Mouse (Mus musculus) hindbrain, embryonic 12.5 days (tissue): ENCODE data around the gene Adamts2. TPM values are rescaled to one million over a fixed set of nuclear protein-coding genes. Genes with fewer than 3 reads are reported as not detected.

Experiments used
- ATAC-seq: fragments of 200-750 bp; cut with Nextera tagmentation; 2 replicates; pipeline ENCODE4 v1.8.0; 2017; ENCODE audit warnings: moderate TSS enrichment; ENCODE audit not compliant: low FRiP score
- H3K27ac ChIP-seq: fragments of 300-500 bp; sonication (generic); 2 replicates; pipeline ENCODE4 v1.5.1; 2016; ENCODE audit warnings: mild to moderate bottlenecking
- H3K27me3 ChIP-seq: fragments of 300-500 bp; sonication (generic); 2 replicates; pipeline ENCODE4 v1.6.1; 2016; ENCODE audit warnings: mild to moderate bottlenecking
- H3K36me3 ChIP-seq: fragments of 300-500 bp; sonication (generic); 2 replicates; pipeline ENCODE4 v1.6.1; 2016; ENCODE audit warnings: mild to moderate bottlenecking
- H3K4me1 ChIP-seq: fragments of 300-500 bp; sonication (generic); 2 replicates; pipeline ENCODE4 v1.6.1; 2016
- H3K4me2 ChIP-seq: fragments of 300-500 bp; sonication (generic); replicated peaks from 2 replicates; pipeline ENCODE4 v1.6.1; 2016; ENCODE audit warnings: mild to moderate bottlenecking
- H3K4me3 ChIP-seq: fragments of 300-500 bp; sonication (generic); 2 replicates; pipeline ENCODE4 v1.5.1; 2016; ENCODE audit warnings: mild to moderate bottlenecking
- H3K9ac ChIP-seq: fragments of 300-500 bp; sonication (generic); 2 replicates; pipeline ENCODE4 v1.6.1; 2016; ENCODE audit warnings: mild to moderate bottlenecking, moderate library complexity
- H3K9me3 ChIP-seq: fragments of 300-500 bp; sonication (generic); replicated peaks from 2 replicates; pipeline ENCODE4 v1.6.1; 2016; ENCODE audit warnings: mild to moderate bottlenecking
- WGBS: fragments of 180-500 bp; shearing (Covaris S2); methylation state at CpG from one replicate; pipeline ENCODE4 v1.1.7; 2016; 5-methylcytosine and 5-hydroxymethylcytosine counted together
- polyA plus RNA-seq: library from polyadenylated mRNA; unstranded; fragments of >200 nt; fragmentation: Nextera tagmentation; extraction: Ambion mirVana; gene quantifications from 2 replicates; pipeline ENCODE4 v1.2.1, GENCODE M21; 2016

Adamts2 gene
- polyA plus RNA-seq, 1 experiment from 2014 or later: 7.1 TPM

DNA sequence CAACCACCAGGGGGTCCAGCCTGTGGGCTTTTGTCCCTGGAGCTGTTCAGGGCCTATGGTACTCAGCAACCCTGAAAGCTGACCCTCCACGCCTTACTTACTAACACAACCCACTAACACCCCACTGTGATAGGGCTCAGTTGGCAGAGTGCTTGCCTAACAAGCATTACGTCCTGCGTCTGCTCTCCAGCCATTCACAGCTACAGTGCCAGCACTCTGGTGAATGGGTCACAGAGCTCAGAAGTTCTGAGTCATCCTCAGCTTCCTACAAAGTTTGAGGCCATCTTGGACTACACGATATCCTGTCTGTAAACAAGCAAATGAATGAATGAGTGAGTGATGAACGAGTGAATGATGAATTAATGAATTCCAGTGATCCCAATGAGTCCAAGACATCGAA is 118.5 kb downstream of the Adamts2 start:
- ATAC-seq: no peak
- Histone ChIP-seq H3K27me3 (0 out of 2 replicates have a peak, but pooled peaks cover 3% of the 10 kb centered on the region), H3K4me3 (no peak overlapping the region), H3K9me3 (no peaks in the 10 kb centered on the region), H3K27ac (no peak overlapping the region), H3K36me3 (no peaks in the 10 kb centered on the region), H3K9ac (no peak overlapping the region), H3K4me1 (peaks cover 29% of the 10 kb centered on the region), H3K4me2 (no peak overlapping the region)
- 67% methylated on average over 6 of the region's 6 CpGs for whole genome bisulfite sequencing

DNA sequence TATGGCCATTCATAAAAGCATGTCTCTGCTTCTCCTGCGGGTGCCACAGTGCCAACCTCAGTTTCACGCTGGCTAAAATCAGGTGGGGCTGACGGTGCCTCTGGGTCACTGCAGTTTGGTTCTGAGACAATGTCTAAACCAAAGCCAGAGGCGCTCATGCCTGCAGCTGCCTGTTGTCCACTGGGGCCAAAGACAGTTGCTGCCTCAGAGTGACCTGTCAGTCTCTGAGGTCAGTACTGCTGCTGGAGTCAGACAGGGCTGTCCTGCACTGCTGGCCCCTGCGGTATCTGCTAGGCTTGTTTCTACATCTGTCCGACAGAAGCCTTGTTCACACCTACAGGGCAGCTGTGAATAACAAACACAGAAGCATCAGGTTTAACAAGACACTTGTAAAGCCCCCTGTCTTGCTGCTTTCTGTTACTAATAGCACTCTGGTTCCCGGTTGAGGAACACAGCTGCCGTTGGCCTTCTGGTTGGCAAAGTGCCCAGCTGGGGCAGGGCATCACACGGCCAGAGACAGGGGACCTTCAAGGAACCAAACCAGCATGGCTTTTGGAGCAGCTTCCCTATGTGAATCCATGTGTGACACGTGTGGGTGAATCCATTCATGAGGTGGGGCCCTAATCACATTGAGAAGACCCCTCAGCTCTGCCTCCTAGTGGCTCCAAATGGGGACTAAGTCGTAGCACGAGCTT is 119.1 kb downstream of the Adamts2 start:
- 49% methylated on average over 12 of the region's 12 CpGs for WGBS
- H3K9ac ChIP-seq: no peak overlapping the region
- no peak overlapping the region for H3K4me3 ChIP-seq
- H3K36me3 ChIP-seq: no peaks in the 10 kb centered on the region
- no peak overlapping the region for H3K27ac ChIP-seq
- H3K27me3 ChIP-seq: 0 out of 2 replicates have a peak, but pooled peaks cover 3% of the 10 kb centered on the region
- ATAC-seq: no peak
- H3K4me2 ChIP-seq: no peak overlapping the region
- H3K9me3 ChIP-seq: no peaks in the 10 kb centered on the region
- peaks cover 28% of the 10 kb centered on the region for H3K4me1 ChIP-seq

DNA sequence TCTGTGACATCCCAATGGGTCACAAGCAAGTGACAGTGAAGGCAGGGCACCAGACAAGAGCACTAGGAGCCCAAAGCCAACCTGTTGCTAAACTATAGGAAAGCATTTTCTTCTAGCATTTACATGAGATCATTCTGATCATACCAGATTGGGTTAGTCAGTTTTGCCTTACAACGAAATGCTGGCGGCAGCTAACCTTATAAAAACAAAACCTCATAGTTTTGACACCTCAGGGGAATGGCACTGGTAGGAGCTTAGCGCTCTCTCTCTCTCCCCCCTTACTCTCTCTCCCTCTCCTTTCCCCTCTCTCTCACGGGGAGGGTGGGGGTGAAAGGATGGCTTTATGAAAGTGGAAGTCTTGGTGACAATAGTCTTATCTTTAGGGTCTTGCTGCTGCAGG is 123.7 kb downstream of the Adamts2 start:
- 71% methylated on average over 4 of the region's 4 CpGs for WGBS
- H3K9me3 ChIP-seq: no peaks in the 10 kb centered on the region
- ATAC-seq: no peak
- no peak overlapping the region for H3K4me2 ChIP-seq
- no peak overlapping the region for H3K27ac ChIP-seq
- 0 out of 2 replicates have a peak, but pooled peaks cover 4% of the 10 kb centered on the region for H3K4me1 ChIP-seq
- no peaks in the 10 kb centered on the region for H3K27me3 ChIP-seq
- H3K9ac ChIP-seq: no peak overlapping the region
- H3K4me3 ChIP-seq: no peak overlapping the region
- H3K36me3 ChIP-seq: no peaks in the 10 kb centered on the region

GRCm38 (mm10) chr11:50726035-50726434 is 124.2 kb downstream of the Adamts2 start:
- Histone ChIP-seq H3K9ac (no peak overlapping the region), H3K4me2 (no peak overlapping the region), H3K4me3 (no peak overlapping the region), H3K36me3 (no peaks in the 10 kb centered on the region), H3K27me3 (no peaks in the 10 kb centered on the region), H3K27ac (no peak overlapping the region), H3K4me1 (0 out of 2 replicates have a peak, but pooled peaks cover 2% of the 10 kb centered on the region), H3K9me3 (no peaks in the 10 kb centered on the region)
- no peak for ATAC-seq
- WGBS: 78% methylated on average over 5 of the region's 5 CpGs

GRCm38 (mm10) chr11:50733146-50733545 is 131.3 kb downstream of the Adamts2 start:
- H3K9ac ChIP-seq: no peak overlapping the region
- no peaks in the 10 kb centered on the region for H3K36me3 ChIP-seq
- no peak for ATAC-seq
- H3K4me2 ChIP-seq: no peak overlapping the region
- no peaks in the 10 kb centered on the region for H3K9me3 ChIP-seq
- no peaks in the 10 kb centered on the region for H3K4me1 ChIP-seq
- 42% methylated on average over 1 of the region's 3 CpGs for WGBS
- no peak overlapping the region for H3K27ac ChIP-seq
- H3K27me3 ChIP-seq: no peaks in the 10 kb centered on the region
- no peak overlapping the region for H3K4me3 ChIP-seq

- H3K27ac ChIP-seq: no peak overlapping the region
- WGBS: 73% methylated on average over 4 of the region's 4 CpGs
- no peak overlapping the region for H3K4me3 ChIP-seq
- H3K36me3 ChIP-seq: no peaks in the 10 kb centered on the region
- H3K9ac ChIP-seq: no peak overlapping the region
- no peaks in the 10 kb centered on the region for H3K4me1 ChIP-seq
- H3K4me2 ChIP-seq: no peak overlapping the region
- no peak for ATAC-seq
- no peaks in the 10 kb centered on the region for H3K9me3 ChIP-seq
- no peaks in the 10 kb centered on the region for H3K27me3 ChIP-seq
These were observed 132.2 kb downstream of the Adamts2 start for GRCm38 (mm10) chr11:50734129-50734528.

DNA sequence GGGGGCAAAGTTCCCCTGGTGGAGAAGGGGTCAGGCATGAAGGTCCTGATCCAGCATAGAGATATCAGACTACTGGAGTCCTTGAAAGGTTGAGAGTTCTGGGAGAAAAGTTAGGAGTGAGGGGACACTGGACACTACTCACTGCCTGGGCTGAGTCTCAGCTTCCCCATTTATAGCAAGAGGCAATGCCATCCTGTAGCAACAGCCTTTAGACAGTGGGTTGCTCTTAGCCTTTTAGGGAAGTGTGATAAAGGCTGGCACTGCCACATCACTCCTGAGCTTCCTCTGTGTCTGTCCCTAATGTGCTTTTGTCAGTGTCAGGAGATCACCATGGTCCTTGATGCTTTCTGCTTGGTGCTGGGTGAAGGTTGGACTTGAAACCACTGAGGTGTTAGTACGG is 134.7 kb downstream of the Adamts2 start:
- Histone ChIP-seq H3K9ac (no peak overlapping the region), H3K27ac (no peak overlapping the region), H3K36me3 (no peaks in the 10 kb centered on the region), H3K4me1 (no peaks in the 10 kb centered on the region), H3K27me3 (no peaks in the 10 kb centered on the region), H3K4me2 (no peak overlapping the region), H3K9me3 (no peaks in the 10 kb centered on the region), H3K4me3 (no peak overlapping the region)
- 97% methylated on average over 1 of the region's 1 CpGs for WGBS
- ATAC-seq: no peak

- Histone ChIP-seq H3K4me2 (no peak overlapping the region), H3K27ac (no peak overlapping the region), H3K9me3 (no peaks in the 10 kb centered on the region), H3K9ac (no peak overlapping the region), H3K4me1 (no peaks in the 10 kb centered on the region), H3K4me3 (no peak overlapping the region), H3K36me3 (no peaks in the 10 kb centered on the region), H3K27me3 (no peaks in the 10 kb centered on the region)
- ATAC-seq: no peak
- 90% methylated on average over 1 of the region's 1 CpGs for WGBS
These were observed 136.6 kb downstream of the Adamts2 start for GRCm38 (mm10) chr11:50738436-50738835.

DNA sequence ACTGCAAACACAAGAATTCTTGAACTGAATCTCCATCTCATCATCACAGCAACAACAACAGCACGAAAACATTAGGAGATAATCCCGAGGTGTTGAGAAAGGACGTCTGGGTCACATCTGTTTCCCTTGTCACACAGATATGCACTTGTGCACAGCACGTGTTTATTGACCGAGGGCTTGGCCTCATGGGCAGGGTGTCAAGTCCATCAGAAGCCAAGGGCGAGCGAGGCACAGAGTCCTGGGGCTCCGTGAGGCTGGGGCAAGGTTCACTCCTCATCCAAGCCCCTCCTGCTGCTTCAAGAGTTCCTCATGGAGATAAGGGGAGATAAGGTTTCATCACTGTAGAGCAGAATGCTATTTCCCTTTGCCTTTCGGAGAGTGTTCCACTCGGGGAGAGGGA is 137.6 kb downstream of the Adamts2 start:
- H3K27ac ChIP-seq: no peak overlapping the region
- ATAC-seq: no peak
- no peaks in the 10 kb centered on the region for H3K36me3 ChIP-seq
- no peak overlapping the region for H3K4me3 ChIP-seq
- H3K4me2 ChIP-seq: no peak overlapping the region
- no peak overlapping the region for H3K9ac ChIP-seq
- H3K4me1 ChIP-seq: no peaks in the 10 kb centered on the region
- no peaks in the 10 kb centered on the region for H3K27me3 ChIP-seq
- H3K9me3 ChIP-seq: no peaks in the 10 kb centered on the region
- 54% methylated on average over 10 of the region's 10 CpGs for WGBS

- H3K4me3 ChIP-seq: no peak overlapping the region
- ATAC-seq: no peak
These were observed 140.3 kb downstream of the Adamts2 start for GRCm38 (mm10) chr11:50742146-50742545.

GRCm38 (mm10) chr11:50744971-50745370 is 143.1 kb downstream of the Adamts2 start:
- Histone ChIP-seq H3K36me3 (no peaks in the 10 kb centered on the region), H3K27me3 (no peaks in the 10 kb centered on the region), H3K9ac (no peak overlapping the region), H3K9me3 (no peaks in the 10 kb centered on the region), H3K4me2 (no peak overlapping the region), H3K27ac (no peak overlapping the region), H3K4me3 (no peak overlapping the region), H3K4me1 (0 out of 2 replicates have a peak, but pooled peaks cover 4% of the 10 kb centered on the region)
- 59% methylated on average over 6 of the region's 6 CpGs for WGBS
- no peak for ATAC-seq

More at GRCm38 (mm10) chr11:50742146-50742545, 140.3 kb downstream of the Adamts2 start:
- H3K36me3 ChIP-seq: no peaks in the 10 kb centered on the region
- H3K9me3 ChIP-seq: no peaks in the 10 kb centered on the region
- no peak overlapping the region for H3K27ac ChIP-seq
- no peak overlapping the region for H3K4me2 ChIP-seq
- 0 out of 2 replicates have a peak, but pooled peaks cover 4% of the 10 kb centered on the region for H3K4me1 ChIP-seq
- 88% methylated on average over 1 of the region's 1 CpGs for WGBS
- H3K9ac ChIP-seq: no peak overlapping the region
- no peaks in the 10 kb centered on the region for H3K27me3 ChIP-seq

DNA sequence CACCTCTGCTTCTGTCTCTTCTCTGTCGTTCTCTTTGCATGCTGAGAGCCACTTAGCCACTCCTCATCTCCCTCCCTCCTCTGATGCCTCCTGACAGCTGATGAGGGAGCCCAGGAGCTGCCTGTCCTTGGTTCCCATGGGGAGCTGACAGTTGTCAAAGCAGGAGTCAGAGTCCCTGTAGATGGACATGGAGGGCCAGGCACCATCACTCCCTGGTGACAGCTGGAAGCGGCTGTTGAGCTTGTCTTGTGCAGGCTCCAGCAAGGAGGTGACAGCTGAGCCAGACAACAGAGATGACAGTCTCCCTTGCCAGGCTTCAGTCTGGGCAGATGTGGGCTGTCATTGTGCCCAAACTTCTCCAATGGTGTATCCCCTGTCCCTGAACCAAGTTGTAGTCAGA is 144.6 kb downstream of the Adamts2 start:
- ATAC-seq: no peak
- H3K27ac ChIP-seq: no peak overlapping the region
- H3K4me3 ChIP-seq: no peak overlapping the region
- no peaks in the 10 kb centered on the region for H3K36me3 ChIP-seq
- H3K4me2 ChIP-seq: no peak overlapping the region
- H3K4me1 ChIP-seq: peaks cover 9% of the 10 kb centered on the region; the same call in 1 of the 2 replicates
- H3K9ac ChIP-seq: no peak overlapping the region
- no peaks in the 10 kb centered on the region for H3K9me3 ChIP-seq
- WGBS: 55% methylated on average over 2 of the region's 2 CpGs
- no peaks in the 10 kb centered on the region for H3K27me3 ChIP-seq

- no peaks in the 10 kb centered on the region for H3K36me3 ChIP-seq
- no peak overlapping the region for H3K4me2 ChIP-seq
- H3K4me1 ChIP-seq: peaks cover 5% of the 10 kb centered on the region; the same call in 1 of the 2 replicates
- no peak overlapping the region for H3K27ac ChIP-seq
- H3K4me3 ChIP-seq: no peak overlapping the region
- no peaks in the 10 kb centered on the region for H3K9me3 ChIP-seq
- no peak overlapping the region for H3K9ac ChIP-seq
- WGBS: 30% methylated on average over 7 of the region's 7 CpGs
- H3K27me3 ChIP-seq: no peaks in the 10 kb centered on the region
- ATAC-seq: no peak
These were observed 149.2 kb downstream of the Adamts2 start for GRCm38 (mm10) chr11:50750983-50751585.
